ENCODE assay signal across 13 mouse cellular contexts in the genomic region with DNA sequence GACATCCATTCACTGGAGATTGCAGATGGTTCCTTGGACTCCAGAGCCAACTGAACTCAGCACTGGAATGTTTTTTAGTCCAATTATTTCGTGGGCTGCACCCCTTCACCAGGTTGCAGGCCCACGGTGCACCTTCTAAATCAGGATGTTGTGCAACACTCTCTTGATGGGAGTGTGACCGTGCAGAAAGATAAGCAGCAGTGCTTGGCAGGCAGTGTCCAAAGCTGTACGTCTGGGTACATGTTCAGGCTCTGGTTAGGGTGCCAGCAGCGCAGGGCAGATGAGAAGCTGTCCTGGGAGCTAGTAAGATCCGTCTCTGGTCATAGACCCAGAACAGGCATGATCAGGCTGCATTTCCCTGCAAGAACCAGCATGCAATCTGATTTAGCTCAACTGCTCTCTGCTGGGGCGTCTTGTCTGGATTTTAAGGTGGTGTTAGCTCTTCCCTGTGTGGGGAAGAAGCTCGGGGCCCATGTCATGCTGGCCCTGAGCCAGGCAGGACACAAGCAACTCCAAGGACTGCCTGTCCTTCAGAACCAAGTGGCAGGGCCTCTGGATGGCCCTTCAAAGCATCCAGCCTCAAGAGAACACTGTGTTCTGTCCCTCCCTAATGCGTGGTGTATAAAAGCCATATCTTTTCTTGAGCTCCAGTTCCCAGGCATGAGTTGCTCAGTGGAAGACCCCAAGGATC. TPM values are rescaled to one million over a fixed set of nuclear protein-coding genes. Genes with fewer than 3 reads are reported as not detected.
DNase-seq lines count a peak whose midpoint lies in the region; ATAC-seq and TF ChIP-seq lines count a peak whose summit lies in the region.
"Had no signal": no experiment of that assay in that cellular context is flagged by ENCODE, and none has a peak within 500 bp of the region (broad histone marks: within the 10 kb centered on the region; RNA-seq: fewer than 3 reads in every experiment).

No protein-coding gene starts in this region.

- no peak overlapping the region for H3K4me2 ChIP-seq in heart, embryonic 12.5 days
- no peak overlapping the region for H3K4me2 ChIP-seq in forebrain, embryonic 16.5 days (ENCODE audit: low read length)
- no peak overlapping the region for H3K4me2 ChIP-seq in neural tube, embryonic 15.5 days

- no peak overlapping the region for H3K9ac ChIP-seq in liver, adult 2 months (ENCODE audit: low read depth, low read length)
- no peak overlapping the region for H3K9ac ChIP-seq in heart, embryonic 12.5 days
- H3K9ac ChIP-seq in forebrain, embryonic 16.5 days (replicated peaks; ENCODE audit: low read depth, low read length), result no peak overlapping the region
- H3K9ac ChIP-seq in neural tube, embryonic 15.5 days (replicated peaks), result no peak overlapping the region

- H3K27ac ChIP-seq in liver, adult 2 months (replicated peaks; ENCODE audit: insufficient read depth, low read depth, low read length), result no peak overlapping the region
- H3K27ac ChIP-seq in heart, embryonic 12.5 days (ENCODE audit: poor library complexity, severe bottlenecking), result peak overlapping the region; percentile 35
- 0 out of 2 replicates have a peak overlapping the region, but pooled peaks have one; percentile 4 for H3K27ac ChIP-seq in olfactory bulb, adult 2 months (ENCODE audit: insufficient read depth, low read depth, low read length)
- H3K27ac ChIP-seq in forebrain, embryonic 16.5 days (ENCODE audit: low read length), result no peak overlapping the region
- no peak overlapping the region for H3K27ac ChIP-seq in neural tube, embryonic 15.5 days (replicated peaks)

- no peaks in the 10 kb centered on the region for H3K79me2 ChIP-seq in liver, adult 2 months (ENCODE audit: control insufficient read depth, insufficient read depth, low read length)

- TF ChIP-seq CTCF in liver, adult 2 months (IDR thresholded peaks at IDR 0.05; ENCODE audit: low read depth, low read length), result no peak
- no peak for TF ChIP-seq CTCF in olfactory bulb, adult 2 months (IDR thresholded peaks at IDR 0.05; ENCODE audit: insufficient read depth, low read depth, low read length)

- peak; percentile 52; the same call in 1 of the 2 replicates for ATAC-seq in heart, embryonic 12.5 days (ENCODE audit: insufficient number of reproducible peaks, low FRiP score)
- ATAC-seq in forebrain, embryonic 16.5 days, result no peak
- ATAC-seq in neural tube, embryonic 15.5 days (ENCODE audit: low FRiP score), result no peak
- ATAC-seq: CD4-positive, CD25-positive, alpha-beta regulatory T cell, adult 4 months had no signal

- H3K9me3 ChIP-seq in heart, embryonic 12.5 days (replicated peaks), result no peaks in the 10 kb centered on the region
- no peaks in the 10 kb centered on the region for H3K9me3 ChIP-seq in forebrain, embryonic 16.5 days (ENCODE audit: control insufficient read depth, low read length)
- no peaks in the 10 kb centered on the region for H3K9me3 ChIP-seq in neural tube, embryonic 15.5 days (replicated peaks)
- H3K9me3 ChIP-seq: megakaryocyte, embryonic 14.5 days had no signal

- H3K36me3 ChIP-seq in liver, adult 2 months (ENCODE audit: control insufficient read depth, insufficient read depth, low read length), result peaks cover 12% of the 10 kb centered on the region
- peaks cover 86% of the 10 kb centered on the region for H3K36me3 ChIP-seq in heart, embryonic 12.5 days
- peaks cover 51% of the 10 kb centered on the region for H3K36me3 ChIP-seq in forebrain, embryonic 16.5 days (ENCODE audit: control insufficient read depth, insufficient read depth)
- H3K36me3 ChIP-seq in neural tube, embryonic 15.5 days, result peaks cover 92% of the 10 kb centered on the region

- no peaks in the 10 kb centered on the region for H3K4me1 ChIP-seq in liver, adult 2 months (ENCODE audit: control insufficient read depth, insufficient read depth, low read length)
- peaks cover 13% of the 10 kb centered on the region for H3K4me1 ChIP-seq in heart, embryonic 12.5 days (replicated peaks)
- no peaks in the 10 kb centered on the region for H3K4me1 ChIP-seq in olfactory bulb, adult 2 months (ENCODE audit: control insufficient read depth, insufficient read depth, low read length)
- H3K4me1 ChIP-seq in forebrain, embryonic 16.5 days (replicated peaks; ENCODE audit: control insufficient read depth, insufficient read depth, low read length), result no peaks in the 10 kb centered on the region
- H3K4me1 ChIP-seq in neural tube, embryonic 15.5 days, result no peaks in the 10 kb centered on the region

- H3K4me3 ChIP-seq in liver, adult 2 months (ENCODE audit: insufficient read depth, low read depth, low read length), result no peak overlapping the region
- no peak overlapping the region for H3K4me3 ChIP-seq in heart, embryonic 12.5 days
- H3K4me3 ChIP-seq in olfactory bulb, adult 2 months (ENCODE audit: insufficient read depth, low read depth, low read length), result no peak overlapping the region
- no peak overlapping the region for H3K4me3 ChIP-seq in forebrain, embryonic 16.5 days (replicated peaks; ENCODE audit: low read length)
- H3K4me3 ChIP-seq in neural tube, embryonic 15.5 days (replicated peaks), result no peak overlapping the region
- H3K4me3 ChIP-seq: megakaryocyte, embryonic 14.5 days; myocyte had no signal

- peak; percentile 79 for DNase-seq in liver, adult 2 months (ENCODE audit: extremely low read depth, low read depth, low spot score)
- no peak for DNase-seq in liver
- DNase-seq in adrenal gland, postnatal 10 days, result peak; percentile 73
- DNase-seq: kidney, postnatal 10 days; layer of hippocampus, postnatal 36 days; thymus, postnatal 25 days had no signal

- no peak for TF ChIP-seq POLR2A in liver, adult 2 months (IDR thresholded peaks at IDR 0.05; ENCODE audit: extremely low read depth, insufficient read depth, low read length)
- no peak for TF ChIP-seq POLR2A in olfactory bulb, adult 2 months (IDR thresholded peaks at IDR 0.05; ENCODE audit: insufficient read depth, low read depth, low read length)

- H3K27me3 ChIP-seq in liver, adult 2 months (ENCODE audit: control insufficient read depth, insufficient read depth, low read length), result no peaks in the 10 kb centered on the region
- H3K27me3 ChIP-seq in heart, embryonic 12.5 days (replicated peaks), result no peaks in the 10 kb centered on the region
- H3K27me3 ChIP-seq in forebrain, embryonic 16.5 days (replicated peaks; ENCODE audit: control insufficient read depth, insufficient read depth, low read length), result no peaks in the 10 kb centered on the region
- no peaks in the 10 kb centered on the region for H3K27me3 ChIP-seq in neural tube, embryonic 15.5 days (replicated peaks)
- H3K27me3 ChIP-seq: megakaryocyte, embryonic 14.5 days had no signal

- 32% methylated on average over 9 of the region's 9 CpGs for WGBS in liver, adult 2 months
- 46% methylated on average over 9 of the region's 9 CpGs for WGBS in heart, embryonic 12.5 days
- WGBS in olfactory bulb, adult 2 months, result 81% methylated on average over 9 of the region's 9 CpGs
- WGBS in forebrain, embryonic 16.5 days, result 89% methylated on average over 9 of the region's 9 CpGs
- WGBS in neural tube, embryonic 15.5 days, result 86% methylated on average over 9 of the region's 9 CpGs

RNA-seq across cellular contexts. Expression of a gene that starts 16.2 kb away (rescaled TPM):
- total RNA-seq in liver, adult 2 months (2014; rRNA removed), result 19.5 and 26.2 TPM in 2 replicates
- polyA plus RNA-seq in liver, adult 2 months (2012; rRNA removed), result 29.8 and 30.5 TPM in 2 replicates
- 10 to 100 TPM; 65.2 to 76.3 TPM for total RNA-seq in adrenal gland, postnatal 10 days (2021)
- 35.5 and 35.9 TPM in 2 replicates for polyA plus RNA-seq in heart, embryonic 12.5 days (2016; fragmentation: Nextera tagmentation; extraction: Ambion mirVana)
- 540 TPM in 1 of 2 replicates, not detected in the other for polyA plus RNA-seq in olfactory bulb, adult 2 months (2012; ENCODE audit: insufficient read depth, insufficient read length, low replicate concordance, missing spikeins)
- polyA plus RNA-seq in forebrain, embryonic 16.5 days (2015; fragmentation: Nextera tagmentation; extraction: Ambion mirVana), result 38.2 and 43.6 TPM in 2 replicates
- 35.9 and 41.3 TPM in 2 replicates for polyA plus RNA-seq in neural tube, embryonic 15.5 days (2015; fragmentation: Nextera tagmentation; extraction: Ambion mirVana)

RNA-seq across cellular contexts. Expression of a gene that starts 26.8 kb away (rescaled TPM):
- total RNA-seq in liver, adult 2 months (2014; rRNA removed), result 8.5 and 9.3 TPM in 2 replicates
- polyA plus RNA-seq in liver, adult 2 months (2012; rRNA removed), result 9.3 and 9.9 TPM in 2 replicates
- 10 to 100 TPM; 12.1 to 17.9 TPM for total RNA-seq in adrenal gland, postnatal 10 days (2021)
- polyA plus RNA-seq in heart, embryonic 12.5 days (2016; fragmentation: Nextera tagmentation; extraction: Ambion mirVana), result 10.1 and 11.6 TPM in 2 replicates
- not detected in 2 replicates for polyA plus RNA-seq in olfactory bulb, adult 2 months (2012; ENCODE audit: insufficient read depth, insufficient read length, low replicate concordance, missing spikeins)
- polyA plus RNA-seq in forebrain, embryonic 16.5 days (2015; fragmentation: Nextera tagmentation; extraction: Ambion mirVana), result 28.4 and 33.7 TPM in 2 replicates
- polyA plus RNA-seq in neural tube, embryonic 15.5 days (2015; fragmentation: Nextera tagmentation; extraction: Ambion mirVana), result 34.2 and 36.7 TPM in 2 replicates

Comparison
In these comparisons a context has a peak if more than half of its experiments do, and no peak if none do; other contexts are left out.
1. H3K27ac ChIP-seq: peak in heart, embryonic 12.5 days (single experiment) and olfactory bulb, adult 2 months (single experiment); none in liver, adult 2 months (single experiment), forebrain, embryonic 16.5 days (single experiment) and neural tube, embryonic 15.5 days (single experiment).
2. RNA of a gene that starts 26.8 kb away (polyA plus RNA-seq): 34.2 to 36.7 TPM in neural tube, embryonic 15.5 days, 28.4 to 33.7 TPM in forebrain, embryonic 16.5 days, 10.1 to 11.6 TPM in heart, embryonic 12.5 days and 9.3 to 9.9 TPM in liver, adult 2 months; not detected in olfactory bulb, adult 2 months; every median in the first group is over 10 times any median in the second.